Mouse (Mus musculus) CH12F3 (cell line): ENCODE results near the gene Ireb2.
"Not testable (repeated sequence)": the region's sequence is repeated elsewhere in the genome, so short reads cannot be mapped to it uniquely, and the experiment has no call there.

Experiments
- in situ Hi-C: fragments of 300-500 bp; cut with MboI; formaldehyde crosslinking; loops from 2 replicates; pipeline ENCODE4 v1.14.3; 2020; ENCODE audit warnings: low sequenced_read_pairs

The Ireb2 gene

DNA sequence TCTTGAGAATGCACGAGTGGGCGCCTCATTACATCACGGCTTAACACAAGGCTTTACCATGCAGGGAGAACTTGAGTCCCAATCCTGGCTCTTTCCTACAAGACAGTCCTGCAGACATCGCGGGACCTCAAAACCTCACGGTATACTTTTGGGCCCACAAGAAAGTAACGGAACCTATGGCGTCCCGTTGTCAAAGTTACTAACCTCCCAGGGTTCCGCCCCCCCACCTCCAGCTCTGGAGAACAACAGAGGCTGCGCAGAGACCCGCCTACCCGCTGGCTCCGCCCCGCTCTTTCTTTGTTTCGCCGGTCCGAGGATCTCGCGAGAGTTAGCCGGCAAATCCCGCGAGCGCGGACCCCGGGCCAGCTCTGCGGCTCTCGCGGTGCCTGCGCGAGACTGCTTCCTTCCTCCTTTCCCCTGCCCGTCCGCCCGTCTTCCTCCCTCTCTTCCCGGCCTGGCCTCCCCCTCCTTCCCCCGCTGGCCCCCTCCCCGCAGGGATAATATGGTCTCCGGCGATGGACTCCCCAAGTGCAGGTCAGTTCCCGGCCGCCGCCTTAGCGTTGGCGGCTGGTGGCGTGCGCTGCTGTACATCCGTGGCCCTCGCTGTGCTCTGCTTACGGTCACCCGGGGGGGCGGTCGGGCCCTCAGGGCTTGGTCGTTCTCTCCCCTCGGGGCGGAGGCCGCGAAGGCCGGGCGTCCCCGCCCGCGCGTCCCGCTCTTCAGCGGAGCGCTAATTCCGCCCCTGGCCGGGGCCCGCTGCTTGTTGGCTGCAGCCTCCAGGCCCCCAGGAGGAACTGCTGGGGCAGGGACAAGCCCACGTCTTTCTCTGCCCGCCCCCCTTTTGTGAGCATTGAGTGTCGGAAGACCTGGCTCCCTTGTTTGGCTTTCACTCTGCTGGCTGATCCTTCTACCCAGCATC is at the start of gene Ireb2:
Gene Ireb2, plus strand, starts transcription at position 427 of the 919 bp plus-strand sequence.
- in situ Hi-C loops, result no loop called here

DNA sequence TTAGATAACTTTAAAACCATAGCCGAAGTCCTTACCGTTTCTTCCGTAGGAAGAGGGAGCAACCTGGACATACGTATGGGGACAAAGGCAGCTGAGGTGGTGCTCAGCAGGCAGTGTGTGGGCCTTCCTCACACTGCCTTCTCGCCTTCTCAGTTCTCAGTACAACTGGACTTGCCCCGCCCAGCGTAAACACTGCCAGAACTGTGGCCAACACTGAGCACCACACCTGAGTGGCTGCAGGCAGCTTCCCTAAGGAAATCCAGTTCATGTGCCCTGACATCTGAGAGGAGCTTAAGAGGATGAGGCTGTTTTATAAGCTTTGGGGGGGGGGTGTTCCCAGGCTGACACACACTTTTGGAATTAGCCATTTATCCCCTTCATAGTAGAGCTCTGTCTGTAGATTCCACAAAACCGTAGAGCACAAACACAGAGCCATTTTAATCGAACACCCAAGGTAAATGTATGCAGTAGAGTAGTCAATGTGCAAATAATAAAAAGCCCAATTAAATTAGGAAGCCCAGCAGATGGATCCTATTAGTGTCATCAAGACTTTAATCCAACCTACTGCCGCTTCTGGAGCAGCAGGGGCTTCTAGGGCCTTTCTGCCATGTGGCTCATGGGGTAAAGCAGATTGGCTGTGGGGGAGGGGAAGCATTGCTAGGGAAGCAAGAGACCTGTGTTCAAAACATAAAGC is 46.9 kb upstream of the Ireb2 start:
- in situ Hi-C loops, result no loop called here

DNA sequence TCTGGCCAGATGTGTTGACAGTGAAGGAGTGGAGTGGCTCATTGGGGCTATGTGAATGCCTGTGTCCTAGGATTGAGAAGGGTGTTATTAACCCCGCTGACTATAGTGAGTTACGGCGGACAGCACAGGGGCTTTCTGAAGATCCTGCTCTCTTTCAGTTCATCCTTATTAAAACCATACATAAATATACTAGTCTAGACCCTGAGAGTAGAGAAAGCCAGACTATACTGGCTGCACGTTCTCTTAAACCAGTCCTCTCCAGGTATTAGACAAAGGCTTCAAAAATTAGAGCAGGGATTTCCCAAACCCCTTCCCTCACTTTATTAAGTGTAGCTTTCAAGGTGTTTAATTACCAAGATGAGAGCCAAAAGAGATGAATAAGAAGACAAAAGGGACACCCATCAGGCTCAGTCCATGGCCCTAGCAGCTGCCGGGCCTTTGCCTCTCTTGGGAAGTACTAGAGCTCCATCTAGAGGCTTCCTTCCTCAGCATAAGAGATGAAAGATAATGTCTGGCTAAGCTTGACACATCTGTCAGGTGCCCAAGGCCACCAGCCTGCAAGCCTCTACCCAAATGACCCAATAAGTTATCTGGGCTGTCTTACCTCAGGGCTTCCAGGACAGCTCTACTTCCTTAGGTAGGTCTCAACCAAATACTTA is 42.0 kb upstream of the Ireb2 start:
- in situ Hi-C loops, result loop anchor here (5.0 kb wide), 1 partner anchor 84 kb away; no protein-coding TSS in a partner anchor

DNA sequence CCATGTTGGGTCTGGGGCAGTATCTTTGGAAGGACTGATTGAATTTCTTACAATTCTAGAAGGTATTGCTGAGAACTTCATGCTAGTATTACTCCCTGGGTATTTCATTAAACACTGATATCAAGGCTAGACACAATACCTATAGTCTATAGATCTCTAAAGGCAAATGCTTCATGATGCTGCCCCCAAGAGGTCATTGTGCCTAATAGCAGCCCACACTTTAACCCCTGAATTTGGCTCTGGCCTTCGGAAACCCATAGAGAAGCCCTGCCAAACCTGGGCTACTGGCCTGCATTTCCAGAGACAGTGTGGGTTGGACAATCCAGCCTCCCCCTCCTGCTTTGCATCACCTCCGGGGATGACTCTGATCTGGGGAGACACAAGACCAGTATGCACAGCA is 33.8 kb upstream of the Ireb2 start:
- in situ Hi-C loops, result no loop called here

DNA sequence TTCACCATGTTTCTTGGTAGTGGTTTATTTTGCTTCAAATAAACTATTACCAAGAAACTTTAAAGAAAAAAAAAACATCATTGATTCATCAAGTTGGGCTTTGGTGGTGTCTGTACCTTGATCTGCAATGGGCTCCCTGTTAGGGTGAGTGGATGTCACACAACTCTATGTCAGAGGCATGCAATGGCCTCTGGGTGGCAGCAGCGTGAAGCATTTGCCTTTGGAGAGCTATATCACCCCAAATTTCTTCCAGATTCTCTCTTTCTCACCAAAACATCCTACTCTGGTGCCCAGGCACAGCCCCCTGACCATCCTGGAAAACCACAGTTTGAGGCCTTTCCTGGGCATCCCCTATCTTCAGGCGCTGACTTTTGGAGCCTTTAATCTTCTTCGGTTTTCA is 33.0 kb upstream of the Ireb2 start:
- in situ Hi-C loops, result no loop called here

DNA sequence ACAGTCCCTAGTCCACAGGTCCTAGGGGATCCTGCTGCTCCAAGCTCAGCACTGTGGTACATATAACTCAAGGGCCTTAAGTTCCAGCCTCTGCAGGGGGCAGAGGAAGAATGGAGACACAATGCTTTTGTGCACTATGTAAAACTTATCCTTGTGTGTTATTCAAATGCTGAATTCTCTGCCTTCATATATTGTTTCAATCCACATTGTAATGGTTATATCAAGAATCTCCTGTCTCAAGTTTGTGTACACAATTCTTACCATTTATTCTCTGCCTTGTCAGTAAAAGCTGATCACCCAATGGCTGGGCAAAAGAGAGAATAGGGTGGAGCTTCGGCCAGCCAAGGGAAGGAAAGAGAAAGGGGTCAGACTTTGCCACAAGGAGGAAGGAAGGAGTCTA is 29.8 kb upstream of the Ireb2 start:
- in situ Hi-C loops, result no loop called here

DNA sequence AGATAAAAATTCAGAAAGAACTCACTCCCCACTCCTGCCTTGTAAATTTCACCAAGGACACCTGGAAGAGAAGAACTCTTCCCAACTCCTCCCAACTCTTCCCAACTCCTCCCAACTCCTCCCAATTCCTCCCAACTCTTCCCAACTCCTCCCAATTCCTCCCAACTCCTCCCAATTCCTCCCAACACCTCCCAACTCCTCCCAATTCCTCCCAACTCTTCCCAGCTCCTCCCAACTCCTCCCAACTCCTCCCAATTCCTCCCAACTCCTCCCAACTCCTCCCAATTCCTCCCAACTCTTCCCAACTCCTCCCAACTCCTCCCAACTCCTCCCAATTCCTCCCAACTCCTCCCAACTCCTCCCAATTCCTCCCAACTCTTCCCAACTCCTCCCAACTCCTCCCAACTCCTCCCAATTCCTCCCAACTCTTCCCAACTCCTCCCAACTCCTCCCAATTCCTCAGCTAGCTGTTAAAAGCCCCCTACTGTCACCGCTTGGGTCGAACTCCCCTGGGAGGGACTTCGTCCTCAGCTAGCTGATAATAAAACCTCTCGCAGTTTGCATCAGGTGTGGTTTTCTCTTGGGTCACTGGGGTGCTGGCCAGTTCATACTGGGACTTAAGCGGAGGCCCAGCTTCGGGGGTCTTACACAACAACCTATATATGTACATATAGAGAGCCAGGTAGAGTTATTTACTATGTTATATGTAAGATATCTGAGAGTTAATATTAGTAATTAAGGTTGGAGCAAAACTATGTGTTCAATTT is 27.5 kb upstream of the Ireb2 start:
- in situ Hi-C loops, result not testable (repeated sequence)

DNA sequence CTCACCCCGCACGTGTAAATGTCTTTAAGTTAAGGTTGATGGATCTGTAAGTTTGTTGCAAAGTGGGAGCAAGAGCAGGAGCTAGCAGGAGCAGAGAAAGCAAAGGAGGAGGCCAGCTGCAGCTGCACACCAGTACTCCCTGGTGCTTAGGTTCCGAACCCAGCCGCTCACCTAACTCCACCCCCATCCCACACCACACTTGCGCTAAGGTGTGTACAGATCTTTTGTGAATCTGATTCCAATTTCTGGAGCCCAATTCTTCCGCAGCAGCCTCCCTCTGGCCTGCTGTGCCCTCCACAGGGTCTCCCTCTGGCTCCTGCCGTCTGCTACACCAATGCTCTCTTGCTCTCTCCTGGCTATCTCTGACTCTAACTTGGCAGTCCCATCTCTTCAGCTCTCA is 25.8 kb upstream of the Ireb2 start:
- in situ Hi-C loops, result no loop called here

DNA sequence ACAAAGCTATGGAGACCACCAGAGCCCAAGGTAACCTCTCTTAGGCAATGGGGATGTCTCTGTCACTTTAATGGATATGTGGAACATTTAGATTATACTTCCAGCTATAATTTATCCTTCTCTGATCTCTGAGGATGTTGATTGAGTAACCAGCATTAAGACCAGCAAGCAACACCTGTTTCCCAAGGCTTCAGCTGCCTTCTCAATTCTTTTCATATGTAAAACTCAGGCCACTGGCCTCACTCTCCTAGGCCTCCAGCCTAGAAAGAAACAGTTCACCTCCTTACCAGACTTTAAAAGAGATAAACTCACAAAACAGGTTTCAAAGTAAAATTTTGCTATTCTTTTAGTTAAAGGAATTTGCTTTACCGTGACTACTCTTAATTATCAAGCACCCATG is 23.4 kb upstream of the Ireb2 start:
- in situ Hi-C loops, result no loop called here

DNA sequence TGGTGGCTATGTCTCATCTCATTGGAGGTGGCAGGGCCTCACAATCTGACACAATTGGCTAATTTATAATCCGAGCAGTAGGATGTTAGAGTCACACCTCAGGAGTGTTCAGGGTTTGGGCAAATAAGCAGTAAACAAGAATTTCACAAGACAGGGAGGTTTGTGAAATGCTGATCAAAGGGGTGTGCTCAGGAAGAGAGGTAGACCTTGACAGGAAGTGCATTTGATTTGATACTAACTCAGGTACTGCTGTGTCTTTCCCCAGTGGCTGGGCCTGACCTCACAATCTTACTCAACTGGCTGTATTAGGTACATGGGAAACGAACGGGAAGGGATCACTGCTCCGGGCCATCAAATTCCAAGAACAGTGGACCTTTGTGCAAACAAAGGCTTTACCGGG is 21.3 kb upstream of the Ireb2 start:
- in situ Hi-C loops, result no loop called here

DNA sequence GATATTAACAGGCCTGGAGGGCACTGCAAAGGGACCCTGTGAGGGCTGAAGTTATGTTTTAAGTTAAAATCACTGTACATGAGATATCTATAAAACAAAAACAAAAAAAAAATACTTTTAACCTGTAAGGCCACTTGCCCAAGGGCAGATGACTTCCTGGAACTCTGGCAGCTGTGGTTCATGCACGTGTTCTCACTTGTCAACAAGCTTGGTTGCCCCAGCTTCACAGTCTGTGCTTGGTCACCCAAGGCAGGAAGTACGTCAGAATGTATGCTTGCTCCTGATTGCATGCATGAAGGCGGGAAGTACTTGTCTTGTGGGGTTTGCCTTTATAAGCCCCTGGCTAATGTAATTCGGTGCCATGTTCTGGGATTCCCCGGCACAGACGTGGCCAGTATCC is 19.7 kb upstream of the Ireb2 start:
- in situ Hi-C loops, result no loop called here

DNA sequence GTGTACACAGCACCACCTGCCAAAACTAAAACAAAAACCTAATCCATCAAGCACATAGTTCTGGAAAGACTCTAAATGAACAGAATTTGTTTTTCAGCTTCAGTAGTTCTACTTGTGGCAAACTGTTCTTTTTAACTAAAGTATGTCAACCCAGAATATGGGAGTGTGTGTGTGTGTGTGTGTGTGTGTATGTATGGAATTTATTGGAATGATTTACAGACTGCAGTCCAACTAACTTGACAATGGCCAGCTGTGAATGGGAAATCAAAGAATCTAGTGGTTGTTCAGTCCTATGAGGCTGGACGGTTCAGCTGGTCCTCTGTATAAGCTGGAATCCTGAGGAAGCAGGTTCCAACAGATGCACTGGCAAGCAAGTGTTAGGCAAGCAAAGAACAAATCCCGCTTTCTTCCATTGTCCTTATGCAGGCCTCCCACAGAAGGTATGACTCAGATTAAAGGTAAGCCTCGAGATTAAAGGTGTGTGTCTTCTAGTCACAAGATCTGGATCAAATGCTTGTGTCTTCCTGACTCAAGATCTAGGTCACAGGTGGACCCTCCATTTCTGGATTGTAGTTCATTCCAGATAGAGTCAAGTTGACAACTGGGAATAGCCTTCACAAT is 18.9 kb upstream of the Ireb2 start:
- in situ Hi-C loops, result no loop called here

DNA sequence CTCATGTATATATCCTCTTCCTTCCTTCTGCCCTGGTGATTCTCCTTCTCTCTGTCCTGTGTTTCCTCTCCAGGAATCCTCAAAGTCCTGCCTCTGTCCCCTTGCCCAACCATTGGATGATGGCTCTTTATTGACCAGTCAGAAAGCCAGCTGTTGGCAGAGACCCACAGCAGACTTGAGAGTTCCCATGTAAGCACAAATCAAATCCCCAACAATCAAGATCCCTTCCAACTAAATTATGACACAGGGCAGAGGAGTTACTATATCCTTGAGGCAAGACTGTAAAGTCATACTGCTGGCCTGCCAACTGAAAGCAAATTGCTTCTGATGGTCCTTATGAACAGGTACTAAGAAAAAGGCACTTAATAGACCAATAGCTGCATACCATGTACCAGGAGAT is 15.4 kb upstream of the Ireb2 start:
- in situ Hi-C loops, result no loop called here

DNA sequence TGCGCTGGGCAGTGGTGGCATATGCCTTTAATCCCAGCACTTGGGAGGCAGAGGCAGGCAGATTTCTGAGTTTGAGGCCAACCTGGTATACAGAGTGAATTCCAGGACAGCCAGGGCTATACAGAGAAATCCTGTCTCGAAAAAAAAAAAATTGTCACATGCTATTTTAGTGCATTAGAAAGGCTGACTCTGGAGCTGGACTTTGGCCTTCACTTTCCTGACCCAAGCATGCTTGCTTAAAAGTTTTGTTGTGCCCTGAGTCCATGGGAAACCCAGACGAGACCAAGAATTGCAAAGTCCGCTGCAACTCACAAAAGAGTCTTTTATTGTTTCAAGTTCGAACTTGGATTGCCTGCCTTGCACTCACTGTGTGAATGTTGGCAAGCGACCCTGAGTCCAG is 10.6 kb upstream of the Ireb2 start:
- in situ Hi-C loops, result not testable (repeated sequence)

DNA sequence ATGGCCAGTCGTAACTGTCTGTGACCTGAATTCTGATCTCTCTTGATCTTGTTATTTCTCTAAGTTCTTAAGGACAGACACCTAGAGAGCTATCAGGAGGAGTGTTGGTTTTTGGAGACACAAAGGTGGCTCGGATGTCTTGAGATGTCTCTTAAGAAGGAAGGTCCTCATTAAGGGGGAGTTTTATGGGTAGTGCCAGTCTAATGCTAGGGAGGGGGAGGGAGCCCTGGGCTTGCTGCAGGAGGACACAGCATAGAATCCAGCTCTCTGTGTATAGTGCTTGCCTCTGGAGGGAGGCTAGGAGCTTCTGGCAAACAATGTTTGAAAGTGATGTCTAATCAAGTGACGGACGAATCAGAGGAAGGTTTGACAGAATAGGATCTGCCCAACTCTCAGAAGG is 10.0 kb upstream of the Ireb2 start:
- in situ Hi-C loops, result no loop called here

DNA sequence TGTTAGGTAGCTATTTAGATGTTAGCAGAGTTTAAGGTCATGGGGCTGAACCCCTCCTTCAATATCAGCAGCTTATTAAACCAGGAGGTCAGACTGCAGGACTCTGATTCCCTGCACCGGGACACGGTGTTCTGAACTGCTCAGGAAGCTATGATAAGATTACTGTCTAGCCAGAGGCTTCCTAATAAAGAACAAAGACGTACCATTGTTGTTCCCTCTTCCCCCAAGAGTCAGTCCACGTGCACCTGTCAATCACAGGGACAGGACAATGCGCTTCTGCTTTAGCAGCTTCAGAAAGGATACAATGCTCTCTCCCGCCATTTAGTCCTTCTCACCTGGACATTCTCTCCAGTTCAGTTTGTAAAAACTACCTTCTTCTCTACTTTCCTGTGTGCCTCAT is 8.0 kb upstream of the Ireb2 start:
- in situ Hi-C loops, result no loop called here

DNA sequence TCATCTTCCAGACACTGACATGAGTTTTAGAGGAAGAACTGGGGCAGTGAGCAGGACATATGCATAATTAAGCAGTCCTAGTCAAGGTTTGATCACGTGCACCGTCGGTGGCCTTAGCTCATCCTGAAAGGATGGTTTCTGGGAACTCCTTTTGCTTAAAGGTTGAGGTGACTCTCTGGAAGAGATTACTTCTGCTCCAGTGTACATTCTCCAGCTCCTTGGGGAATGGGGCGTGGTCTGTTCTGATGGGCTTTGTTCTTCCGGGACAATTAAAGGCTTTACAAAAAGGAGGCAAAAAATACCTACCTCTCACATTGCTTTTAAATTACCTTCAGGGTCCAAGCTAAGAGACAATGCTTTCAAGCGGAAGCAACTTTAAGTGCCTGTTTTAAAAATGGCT is 7.5 kb upstream of the Ireb2 start:
- in situ Hi-C loops, result no loop called here

DNA sequence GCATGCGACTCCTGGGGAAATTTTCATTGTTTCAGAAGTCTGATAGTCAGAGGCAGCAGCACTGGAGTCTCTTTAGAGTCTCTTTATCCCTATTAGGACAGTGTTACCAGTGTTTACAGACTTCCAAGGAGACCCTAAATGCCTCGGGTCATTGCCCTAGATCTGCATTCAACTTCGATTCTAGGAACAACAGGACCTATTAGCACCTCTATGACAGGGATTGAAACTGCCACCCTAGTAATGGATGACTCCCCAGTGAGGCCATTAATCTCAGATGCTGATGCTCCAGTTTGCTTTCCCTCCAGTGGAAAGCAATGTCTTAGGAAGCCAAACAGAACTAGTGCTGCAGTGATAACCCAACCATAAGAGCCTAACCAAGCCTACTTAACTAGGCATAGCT is 6.1 kb upstream of the Ireb2 start:
- in situ Hi-C loops, result no loop called here

DNA sequence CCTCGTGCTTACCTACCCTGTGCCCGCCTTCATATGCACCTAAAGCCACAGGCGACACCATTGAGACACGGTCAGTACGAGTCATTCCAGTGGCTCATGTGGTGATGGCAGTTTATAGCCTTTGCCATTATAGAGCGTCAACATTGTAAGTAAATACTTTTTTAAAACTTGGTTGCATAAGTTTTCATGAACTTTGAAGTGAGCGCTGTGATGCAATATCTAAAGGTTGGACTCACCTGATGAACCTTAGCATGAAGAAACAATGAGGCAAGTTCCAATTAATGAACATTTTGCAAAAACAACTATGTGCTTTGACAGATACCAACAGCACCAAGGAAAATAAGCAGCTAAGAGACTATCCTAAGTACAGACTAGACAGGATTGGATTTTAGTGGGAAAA is 3.1 kb upstream of the Ireb2 start:
- in situ Hi-C loops, result no loop called here

DNA sequence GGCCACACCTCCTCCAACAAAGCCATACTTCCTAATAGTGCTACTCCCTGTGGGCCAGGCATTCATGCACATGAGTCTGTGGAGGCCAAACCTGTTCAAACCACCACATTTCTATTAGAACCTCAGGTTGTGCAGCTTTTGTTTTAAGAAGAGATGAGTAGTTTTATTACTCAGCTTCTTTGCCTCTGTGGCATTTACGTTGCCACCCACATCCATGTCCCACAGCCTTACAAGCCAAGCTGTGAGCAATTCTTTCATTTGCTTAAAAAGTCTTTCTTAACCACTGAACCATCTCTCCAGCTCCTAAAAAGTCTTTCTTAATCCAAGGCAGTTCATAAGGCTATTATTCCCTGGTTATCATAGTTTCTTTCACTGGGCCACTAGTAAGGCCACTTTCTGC is 15.2 kb downstream of the Ireb2 start:
- in situ Hi-C loops, result no loop called here

DNA sequence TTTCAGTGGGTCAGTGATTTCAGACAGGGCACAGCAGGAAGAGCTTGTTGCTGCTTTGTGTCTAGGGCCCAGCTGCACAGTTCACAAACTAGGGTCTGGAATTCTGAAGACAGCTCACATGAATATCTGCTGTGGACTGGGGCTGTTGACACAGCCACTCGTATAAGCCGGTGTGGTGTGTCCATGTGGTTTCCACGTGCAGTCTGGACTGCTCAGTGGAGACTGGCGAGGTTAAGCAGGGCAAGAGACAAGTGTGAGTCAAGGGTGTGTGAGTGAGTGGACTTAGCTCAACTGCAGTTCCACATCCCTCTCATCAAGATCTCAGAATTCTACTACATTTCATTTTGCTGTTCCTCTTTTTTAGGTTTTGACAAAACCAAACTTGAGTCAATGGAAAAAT is 28.5 kb downstream of the Ireb2 start:
- in situ Hi-C loops, result no loop called here
